Mouse (Mus musculus): ENCODE measurements around the gene Znrd1as.

GRCm38 (mm10) chr17:36923491-36923890 lies 34.9 kb upstream of the Znrd1as start:
- TF ChIP-seq POLR2A (IDR thresholded peaks at IDR 0.05; ENCODE audit: borderline replicate concordance, insufficient read depth, low read length) (no peak), CTCF (IDR thresholded peaks at IDR 0.05; ENCODE audit: borderline replicate concordance, insufficient read depth, low read depth, low read length) (no peak)

Measured in cerebellum, adult 2 months (tissue).